10 mouse cellular contexts compared by ENCODE assay signal in the genomic region with DNA sequence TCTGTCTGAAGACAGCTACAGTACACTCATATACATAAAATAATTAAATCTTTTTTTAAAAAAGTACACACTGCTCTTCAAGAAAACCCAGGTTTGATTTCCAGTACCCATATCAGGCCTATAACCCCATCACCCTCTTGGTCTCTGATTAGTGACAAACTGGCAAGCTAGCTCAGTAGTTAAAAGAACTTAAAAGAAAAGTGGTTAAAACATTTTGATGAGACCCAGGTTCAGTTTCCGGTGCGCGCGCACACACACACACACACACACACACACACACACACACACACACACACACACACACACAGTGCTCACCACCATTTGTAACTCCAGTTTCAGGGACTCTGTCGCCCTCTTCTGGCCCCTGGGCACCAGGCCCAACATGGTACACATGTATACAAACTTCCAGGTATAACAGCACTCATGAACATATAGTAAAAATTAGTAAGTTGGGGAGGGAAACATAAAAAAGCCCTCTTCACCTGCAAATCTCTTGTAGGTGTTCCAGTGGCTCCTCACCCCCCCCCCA. TPM values are rescaled to one million over a fixed set of nuclear protein-coding genes. Genes with fewer than 3 reads are reported as not detected.
DNase-seq lines count a peak whose midpoint lies in the region; ATAC-seq and TF ChIP-seq lines count a peak whose summit lies in the region.
"Had no signal": no experiment of that assay in that cellular context is flagged by ENCODE, and none has a peak within 500 bp of the region (broad histone marks: within the 10 kb centered on the region; RNA-seq: fewer than 3 reads in every experiment).

No protein-coding gene starts in this region.

- no peak overlapping the region for H3K27ac ChIP-seq in hindbrain, postnatal 0 days
- H3K27ac ChIP-seq in hindbrain, embryonic 10.5 days = no peak overlapping the region
- H3K27ac ChIP-seq in CH12.LX (ENCODE audit: insufficient read depth, low read depth) = no peak overlapping the region
- no peak overlapping the region for H3K27ac ChIP-seq in limb, embryonic 11.5 days (replicated peaks; ENCODE audit: low read depth, low read length)

- no peaks in the 10 kb centered on the region for H3K9me3 ChIP-seq in hindbrain, postnatal 0 days (ENCODE audit: low read length)
- peaks cover 7% of the 10 kb centered on the region for H3K9me3 ChIP-seq in hindbrain, embryonic 10.5 days
- H3K9me3 ChIP-seq in CH12.LX (replicated peaks; ENCODE audit: low read length) = peaks cover 6% of the 10 kb centered on the region
- no peaks in the 10 kb centered on the region; the same call in 1 of the 2 replicates for H3K9me3 ChIP-seq in limb, embryonic 11.5 days (ENCODE audit: control insufficient read depth, low read length)

- H3K4me1 ChIP-seq in hindbrain, postnatal 0 days (ENCODE audit: insufficient read depth, low read length) = no peaks in the 10 kb centered on the region
- H3K4me1 ChIP-seq in hindbrain, embryonic 10.5 days (replicated peaks) = peaks cover 12% of the 10 kb centered on the region
- peaks cover 0 to 13% of the 10 kb centered on the region in 2 experiments; a peak in 1 of 4 replicates for H3K4me1 ChIP-seq in CH12.LX (ENCODE audit: control insufficient read depth in 1 of 2, insufficient read depth in 2 of 2)
- peaks cover 5% of the 10 kb centered on the region for H3K4me1 ChIP-seq in limb, embryonic 11.5 days (ENCODE audit: control insufficient read depth, insufficient read depth, low read length)

- H3K27me3 ChIP-seq in hindbrain, postnatal 0 days (ENCODE audit: insufficient read depth, low read length) = no peaks in the 10 kb centered on the region
- H3K27me3 ChIP-seq in hindbrain, embryonic 10.5 days (ENCODE audit: insufficient read depth, poor library complexity, severe bottlenecking) = no peaks in the 10 kb centered on the region
- H3K27me3 ChIP-seq in CH12.LX (replicated peaks) = no peaks in the 10 kb centered on the region
- H3K27me3 ChIP-seq in limb, embryonic 11.5 days (ENCODE audit: control insufficient read depth, insufficient read depth, low read length) = no peaks in the 10 kb centered on the region

- H3K4me3 ChIP-seq in hindbrain, postnatal 0 days (ENCODE audit: low read length) = no peak overlapping the region
- no peak overlapping the region for H3K4me3 ChIP-seq in hindbrain, embryonic 10.5 days
- no peak overlapping the region for H3K4me3 ChIP-seq in CH12.LX (replicated peaks in 1 of 3; ENCODE audit: low read depth in 2 of 3, low read length in 2 of 3, poor library complexity in 1 of 3)
- H3K4me3 ChIP-seq in limb, embryonic 11.5 days (ENCODE audit: low read depth, low read length) = no peak overlapping the region

- H3K9ac ChIP-seq in hindbrain, postnatal 0 days (replicated peaks; ENCODE audit: low read length) = no peak overlapping the region
- no peak overlapping the region for H3K9ac ChIP-seq in CH12.LX (ENCODE audit: insufficient read depth, low read depth)
- no peak overlapping the region for H3K9ac ChIP-seq in limb, embryonic 11.5 days (ENCODE audit: low read length)

- peak; percentile 55 for DNase-seq in hindbrain, postnatal 0 days (ENCODE audit: low spot score)
- no peak for DNase-seq in hindbrain, embryonic 10.5 days (ENCODE audit: low spot score)
- DNase-seq in 3T3-L1 (ENCODE audit: low read depth, low spot score) (peak; percentile 56), CH12.LX (ENCODE audit: extremely low read depth) (peak; percentile 43)
- peak; percentile 53 for DNase-seq in limb, embryonic 11.5 days (ENCODE audit: low spot score)
- no peak for DNase-seq in layer of hippocampus, postnatal 36 days
- DNase-seq in heart, postnatal 14 days = no peak
- DNase-seq: adrenal gland, postnatal 10 days had no signal

- peaks cover 40% of the 10 kb centered on the region for H3K79me2 ChIP-seq in CH12.LX (replicated peaks; ENCODE audit: control insufficient read depth, extremely low read depth, insufficient read depth, poor library complexity, severe bottlenecking)

- peaks cover 5% of the 10 kb centered on the region; the same call in 1 of the 2 replicates for H3K36me3 ChIP-seq in hindbrain, postnatal 0 days (ENCODE audit: insufficient read depth, low read length)
- peaks cover 42% of the 10 kb centered on the region for H3K36me3 ChIP-seq in hindbrain, embryonic 10.5 days
- H3K36me3 ChIP-seq in CH12.LX (replicated peaks in 1 of 2; ENCODE audit: control insufficient read depth in 1 of 2, insufficient read depth in 1 of 2, low read length in 1 of 2) = peaks cover 32 to 75% of the 10 kb centered on the region in 2 experiments
- H3K36me3 ChIP-seq in limb, embryonic 11.5 days (ENCODE audit: control insufficient read depth, insufficient read depth, low read length) = no peaks in the 10 kb centered on the region

- TF ChIP-seq CTCF in hindbrain, postnatal 0 days (IDR thresholded peaks at IDR 0.05; ENCODE audit: low read depth) = peak; percentile 63
- peak in 1 of 2 experiments; percentile 70; a peak in 2 of 4 replicates for TF ChIP-seq CTCF in CH12.LX (conservative IDR thresholded peaks at IDR 0.05 in 1 of 2, IDR thresholded peaks at IDR 0.05 in 1 of 2; ENCODE audit: low read depth in 2 of 2, low read length in 2 of 2)

- intact Hi-C loops in heart, postnatal 14 days (cut with DNase I) = loop anchor here (2.0 kb wide), 1 partner anchor 33 kb away; no protein-coding TSS in a partner anchor

- H3K4me2 ChIP-seq in hindbrain, postnatal 0 days (ENCODE audit: low read depth, low read length) = no peak overlapping the region
- no peak overlapping the region for H3K4me2 ChIP-seq in CH12.LX (ENCODE audit: insufficient read depth, low read depth, poor library complexity, severe bottlenecking)
- H3K4me2 ChIP-seq in limb, embryonic 11.5 days (ENCODE audit: low read depth, severe bottlenecking) = no peak overlapping the region

- no peak for TF ChIP-seq POLR2A in CH12.LX (IDR thresholded peaks at IDR 0.05; ENCODE audit: low read depth, low read length)

- dilution Hi-C loops in CH12.LX (cut with MboI; ENCODE audit: extremely low pct_ligation_motif_present, extremely low pct_unique_long_range_greater_than_20kb, low sequenced_read_pairs) = no loop called here

- peak; percentile 51 for TF ChIP-seq RAD21 in CH12.LX (IDR thresholded peaks at IDR 0.05; ENCODE audit: low read depth, low read length)

- 83% methylated on average over 5 of the region's 5 CpGs for WGBS in hindbrain, postnatal 0 days
- 79% methylated on average over 5 of the region's 5 CpGs for WGBS in hindbrain, embryonic 10.5 days
- 81% methylated on average over 5 of the region's 5 CpGs for WGBS in limb, embryonic 11.5 days

- no peak for ATAC-seq in hindbrain, postnatal 0 days
- ATAC-seq in limb, embryonic 11.5 days (ENCODE audit: insufficient number of reproducible peaks, low FRiP score, low TSS enrichment, low read depth) = no peak
- no peak for ATAC-seq in erythroblast, adult 5-6 weeks (replicated peaks; ENCODE audit: low FRiP score, poor library complexity, severe bottlenecking)
- ATAC-seq: intestine, embryonic 16.5 days had no signal

- TF ChIP-seq EP300 in CH12.LX (IDR thresholded peaks at IDR 0.05; ENCODE audit: low read length) = no peak

- in situ Hi-C loops in CH12.LX (cut with MboI; ENCODE audit: low pct_ligation_motif_present, low pct_unique_long_range_greater_than_20kb, low sequenced_read_pairs) = no loop called here

RNA-seq across cellular contexts. Expression of a gene that starts 4.7 kb away (rescaled TPM):
- total RNA-seq in hindbrain, postnatal 0 days (2014; rRNA removed) = 4.3 and 5.1 TPM in 2 replicates
- 5.3 and 7.8 TPM in 2 replicates for polyA plus RNA-seq in hindbrain, postnatal 0 days (2015; fragmentation: Nextera tagmentation; extraction: Ambion mirVana)
- 2.1 and 2.5 TPM in 2 replicates for polyA plus RNA-seq in hindbrain, embryonic 10.5 days (2016; fragmentation: Nextera tagmentation; extraction: Ambion mirVana)
- 0.08 and 0.13 TPM in 2 replicates for total RNA-seq in CH12.LX (2012; rRNA removed)
- not detected in 2 replicates for total RNA-seq in CH12.LX (2014; rRNA removed)
- not detected in 2 replicates for polyA plus RNA-seq in CH12.LX (2012; ENCODE audit: insufficient read length, low read depth)
- polyA plus RNA-seq in limb, embryonic 11.5 days (2014; fragmentation: Nextera tagmentation; extraction: Ambion mirVana) = 1.4 and 2.3 TPM in 2 replicates
- not detected in 2 replicates for total RNA-seq in erythroblast, adult 5-6 weeks (2015; ENCODE audit: low replicate concordance)
- not detected in 2 replicates for total RNA-seq in erythroblast, adult 5-6 weeks (2017; ENCODE audit: low replicate concordance)
- total RNA-seq in layer of hippocampus, postnatal 36 days (2021) = 1 to 10 TPM; 4.1 to 4.7 TPM
- under 1 TPM in 1 of 2 experiments, not detected in 1; 0.17 TPM for total RNA-seq in heart, postnatal 14 days (2021)

RNA-seq across cellular contexts. Expression of a gene that starts 10.4 kb away (rescaled TPM):
- total RNA-seq in hindbrain, postnatal 0 days (2014; rRNA removed) = 11.9 and 13.1 TPM in 2 replicates
- 136 and 140 TPM in 2 replicates for polyA plus RNA-seq in hindbrain, postnatal 0 days (2015; fragmentation: Nextera tagmentation; extraction: Ambion mirVana)
- 130 and 147 TPM in 2 replicates for polyA plus RNA-seq in hindbrain, embryonic 10.5 days (2016; fragmentation: Nextera tagmentation; extraction: Ambion mirVana)
- 25.2 and 28.2 TPM in 2 replicates for total RNA-seq in CH12.LX (2012; rRNA removed)
- total RNA-seq in CH12.LX (2014; rRNA removed) = 32.3 and 33.0 TPM in 2 replicates
- polyA plus RNA-seq in CH12.LX (2012; ENCODE audit: insufficient read length, low read depth) = 292 and 408 TPM in 2 replicates
- 61.8 and 68.3 TPM in 2 replicates for polyA plus RNA-seq in limb, embryonic 11.5 days (2014; fragmentation: Nextera tagmentation; extraction: Ambion mirVana)
- total RNA-seq in erythroblast, adult 5-6 weeks (2015; ENCODE audit: low replicate concordance) = 5.4 and 7.1 TPM in 2 replicates
- 1.5 and 15.1 TPM in 2 replicates for total RNA-seq in erythroblast, adult 5-6 weeks (2017; ENCODE audit: low replicate concordance)
- total RNA-seq in layer of hippocampus, postnatal 36 days (2021) = 100 to 1,000 TPM; 160 to 166 TPM
- 10 to 100 TPM; 63.7 to 74.3 TPM for total RNA-seq in heart, postnatal 14 days (2021)

RNA-seq across cellular contexts. Expression of a gene that starts 10.4 kb away (rescaled TPM):
- 49.0 and 51.8 TPM in 2 replicates for total RNA-seq in hindbrain, postnatal 0 days (2014; rRNA removed)
- 44.7 and 45.9 TPM in 2 replicates for polyA plus RNA-seq in hindbrain, postnatal 0 days (2015; fragmentation: Nextera tagmentation; extraction: Ambion mirVana)
- 39.6 and 46.0 TPM in 2 replicates for polyA plus RNA-seq in hindbrain, embryonic 10.5 days (2016; fragmentation: Nextera tagmentation; extraction: Ambion mirVana)
- total RNA-seq in CH12.LX (2012; rRNA removed) (40.8 and 41.0 TPM in 2 replicates), CH12.LX (2014; rRNA removed) (48.6 and 51.4 TPM in 2 replicates)
- 39.5 and 42.4 TPM in 2 replicates for polyA plus RNA-seq in CH12.LX (2012; ENCODE audit: insufficient read length, low read depth)
- 29.2 and 31.9 TPM in 2 replicates for polyA plus RNA-seq in limb, embryonic 11.5 days (2014; fragmentation: Nextera tagmentation; extraction: Ambion mirVana)
- total RNA-seq in erythroblast, adult 5-6 weeks (2015; ENCODE audit: low replicate concordance) = 6.7 and 7.3 TPM in 2 replicates
- 11.0 and 13.8 TPM in 2 replicates for total RNA-seq in erythroblast, adult 5-6 weeks (2017; ENCODE audit: low replicate concordance)
- total RNA-seq in layer of hippocampus, postnatal 36 days (2021) = 10 to 100 TPM; 45.9 to 49.5 TPM
- total RNA-seq in heart, postnatal 14 days (2021) = 10 to 100 TPM; 20.0 to 24.6 TPM

RNA-seq across cellular contexts. Expression of a gene that starts 14.0 kb away (rescaled TPM):
- 2.8 and 5.0 TPM in 2 replicates for total RNA-seq in hindbrain, postnatal 0 days (2014; rRNA removed)
- 3.8 and 4.9 TPM in 2 replicates for polyA plus RNA-seq in hindbrain, postnatal 0 days (2015; fragmentation: Nextera tagmentation; extraction: Ambion mirVana)
- 1.5 and 1.7 TPM in 2 replicates for polyA plus RNA-seq in hindbrain, embryonic 10.5 days (2016; fragmentation: Nextera tagmentation; extraction: Ambion mirVana)
- 2.1 and 2.7 TPM in 2 replicates for total RNA-seq in CH12.LX (2012; rRNA removed)
- total RNA-seq in CH12.LX (2014; rRNA removed) = 0.22 and 0.30 TPM in 2 replicates
- polyA plus RNA-seq in CH12.LX (2012; ENCODE audit: insufficient read length, low read depth) = 0.49 and 0.52 TPM in 2 replicates
- 2.9 and 3.1 TPM in 2 replicates for polyA plus RNA-seq in limb, embryonic 11.5 days (2014; fragmentation: Nextera tagmentation; extraction: Ambion mirVana)
- total RNA-seq in erythroblast, adult 5-6 weeks (2015; ENCODE audit: low replicate concordance) = not detected in 2 replicates
- 0.68 TPM in 1 of 2 replicates, not detected in the other for total RNA-seq in erythroblast, adult 5-6 weeks (2017; ENCODE audit: low replicate concordance)
- total RNA-seq in layer of hippocampus, postnatal 36 days (2021) = 1 to 10 TPM; 3.6 to 4.7 TPM
- total RNA-seq in heart, postnatal 14 days (2021) = under 1 TPM; 0.14 to 0.15 TPM

RNA-seq across cellular contexts. Expression of a gene that starts 26.9 kb away (rescaled TPM):
- total RNA-seq in hindbrain, postnatal 0 days (2014; rRNA removed) = 28.7 and 30.2 TPM in 2 replicates
- polyA plus RNA-seq in hindbrain, postnatal 0 days (2015; fragmentation: Nextera tagmentation; extraction: Ambion mirVana) = 38.4 and 39.9 TPM in 2 replicates
- 46.2 and 48.4 TPM in 2 replicates for polyA plus RNA-seq in hindbrain, embryonic 10.5 days (2016; fragmentation: Nextera tagmentation; extraction: Ambion mirVana)
- 18.7 and 21.5 TPM in 2 replicates for total RNA-seq in CH12.LX (2012; rRNA removed)
- 13.1 and 14.5 TPM in 2 replicates for total RNA-seq in CH12.LX (2014; rRNA removed)
- polyA plus RNA-seq in CH12.LX (2012; ENCODE audit: insufficient read length, low read depth) = 34.5 and 35.8 TPM in 2 replicates
- polyA plus RNA-seq in limb, embryonic 11.5 days (2014; fragmentation: Nextera tagmentation; extraction: Ambion mirVana) = 51.7 and 55.7 TPM in 2 replicates
- total RNA-seq in erythroblast, adult 5-6 weeks (2015; ENCODE audit: low replicate concordance) = 3.8 and 4.8 TPM in 2 replicates
- 4.3 and 6.7 TPM in 2 replicates for total RNA-seq in erythroblast, adult 5-6 weeks (2017; ENCODE audit: low replicate concordance)
- total RNA-seq in layer of hippocampus, postnatal 36 days (2021) = 10 to 100 TPM; 36.5 to 41.3 TPM
- total RNA-seq in heart, postnatal 14 days (2021) = 10 to 100 TPM; 24.4 to 25.9 TPM

Comparison
In these comparisons a context has a peak if more than half of its experiments do, and no peak if none do; other contexts are left out.
1. DNase-seq: peak in hindbrain, postnatal 0 days (single experiment), 3T3-L1 (single experiment), CH12.LX (single experiment) and limb, embryonic 11.5 days (single experiment); none in hindbrain, embryonic 10.5 days (single experiment), layer of hippocampus, postnatal 36 days (0 of 2) and heart, postnatal 14 days (0 of 2).